Mouse (Mus musculus) spleen, adult 2 months (tissue): ENCODE results near the gene Emilin2.

ENCODE experiments used
- CTCF ChIP-seq: fragments of 200-500 bp; IDR thresholded peaks from 2 replicates; pipeline ENCODE4 v1.5.1; 2011; ENCODE audit warnings: mild to moderate bottlenecking, inconsistent platforms; ENCODE audit not compliant: insufficient read depth, insufficient read length, insufficient replicate concordance; ENCODE audit errors: extremely low read depth
- POLR2A ChIP-seq: fragments of 200-500 bp; IDR thresholded peaks from 2 replicates; pipeline ENCODE4 v1.6.1; 2011; ENCODE audit warnings: low read depth, low read length, inconsistent platforms

DNA sequence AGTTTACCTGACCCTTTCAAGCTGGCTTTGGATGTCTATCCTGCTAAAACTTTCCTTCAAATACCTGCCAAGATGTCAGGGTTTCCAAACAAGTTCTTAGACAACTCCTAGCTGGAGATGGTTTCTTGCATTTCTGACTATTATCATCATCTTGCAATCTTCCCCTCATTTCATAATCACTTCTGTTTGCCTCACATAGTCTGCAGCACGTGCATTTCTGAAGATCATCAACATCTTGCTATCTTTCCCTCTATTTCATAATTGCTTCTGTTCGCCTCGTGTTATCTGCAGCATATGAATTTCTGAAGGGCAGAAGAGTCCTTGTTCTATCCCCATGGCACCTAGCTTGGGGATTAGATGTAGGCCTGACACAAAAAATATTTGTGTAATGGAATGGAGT is 17.2 kb downstream of the Emilin2 start:
- TF ChIP-seq POLR2A (no peak), CTCF (no peak)
